Mouse (Mus musculus) liver, embryonic 13.5 days (tissue): ENCODE results near the gene Gm7247. TPM values are rescaled to one million over a fixed set of nuclear protein-coding genes. Genes with fewer than 3 reads are reported as not detected.
"Not testable (repeated sequence)": the region's sequence is repeated elsewhere in the genome, so short reads cannot be mapped to it uniquely, and the experiment has no call there.

Source experiments
- ATAC-seq: fragments of 200-750 bp; cut with Nextera tagmentation; 2 replicates; pipeline ENCODE4 v1.8.0; 2017; ENCODE audit warnings: low read depth, mild to moderate bottlenecking, moderate number of reproducible peaks, moderate library complexity
- DNase-seq: peaks from one replicate; pipeline ENCODE4 v3.0.0; 2022
- H3K27ac ChIP-seq: fragments of 300-500 bp; sonication (generic); 2 replicates; pipeline ENCODE4 v1.5.1; 2015; ENCODE audit warnings: moderate library complexity, mild to moderate bottlenecking, inconsistent platforms
- H3K27me3 ChIP-seq: fragments of 300-500 bp; sonication (generic); 2 replicates; pipeline ENCODE4 v1.6.1; 2015; ENCODE audit warnings: mild to moderate bottlenecking, inconsistent platforms
- H3K36me3 ChIP-seq: fragments of 300-500 bp; sonication (generic); 2 replicates; pipeline ENCODE4 v1.6.1; 2015; ENCODE audit warnings: mild to moderate bottlenecking, inconsistent platforms
- H3K4me1 ChIP-seq: fragments of 300-500 bp; sonication (generic); replicated peaks from 2 replicates; pipeline ENCODE4 v1.6.1; 2015; ENCODE audit warnings: inconsistent platforms
- H3K4me2 ChIP-seq: fragments of 300-500 bp; sonication (generic); 2 replicates; pipeline ENCODE4 v1.6.1; 2015; ENCODE audit warnings: inconsistent platforms, mild to moderate bottlenecking, moderate library complexity
- H3K4me3 ChIP-seq: fragments of 300-500 bp; sonication (generic); replicated peaks from 2 replicates; pipeline ENCODE4 v1.5.1; 2015; ENCODE audit warnings: mild to moderate bottlenecking, inconsistent platforms
- H3K9ac ChIP-seq: fragments of 300-500 bp; sonication (generic); 2 replicates; pipeline ENCODE4 v1.6.1; 2015; ENCODE audit warnings: mild to moderate bottlenecking, inconsistent platforms
- H3K9me3 ChIP-seq: fragments of 300-500 bp; sonication (generic); replicated peaks from 2 replicates; pipeline ENCODE4 v1.6.1; 2016; ENCODE audit warnings: inconsistent platforms
- WGBS: fragments of 180-500 bp; shearing (Covaris S2); methylation state at CpG from one replicate; pipeline ENCODE4 v1.1.7; 2015; ENCODE audit not compliant: insufficient replicate concordance; 5-methylcytosine and 5-hydroxymethylcytosine counted together
- polyA plus RNA-seq: library from polyadenylated mRNA; unstranded; fragments of >200 nt; fragmentation: Nextera tagmentation; extraction: Ambion mirVana; gene quantifications from 2 replicates; pipeline ENCODE4 v1.2.1, GENCODE M21; 2015

The Gm7247 gene
- polyA plus RNA-seq, 1 experiment from 2014 or later: not detected

- H3K27ac ChIP-seq: no peak overlapping the region
- ATAC-seq (no peak), DNase-seq (no peak)
- H3K9me3 ChIP-seq: no peaks in the 10 kb centered on the region
- H3K27me3 ChIP-seq: no peaks in the 10 kb centered on the region
- H3K4me2 ChIP-seq: no peak overlapping the region
- H3K4me3 ChIP-seq: no peak overlapping the region
- no peaks in the 10 kb centered on the region for H3K4me1 ChIP-seq
- 68% methylated on average over 2 of the region's 2 CpGs for WGBS
- H3K36me3 ChIP-seq: no peaks in the 10 kb centered on the region
- no peak overlapping the region for H3K9ac ChIP-seq
Observed at GRCm38 (mm10) chr14:51497958-51498357, 136.4 kb downstream of the Gm7247 start.

- DNase-seq (no peak), ATAC-seq (no peak)
- Histone ChIP-seq H3K4me1 (no peaks in the 10 kb centered on the region), H3K4me3 (no peak overlapping the region), H3K4me2 (no peak overlapping the region), H3K9ac (no peak overlapping the region), H3K9me3 (no peaks in the 10 kb centered on the region), H3K27me3 (no peaks in the 10 kb centered on the region), H3K36me3 (no peaks in the 10 kb centered on the region), H3K27ac (no peak overlapping the region)
- 55% methylated on average over 2 of the region's 2 CpGs for whole genome bisulfite sequencing
Observed at GRCm38 (mm10) chr14:51499707-51500275, 138.2 kb downstream of the Gm7247 start.

- Histone ChIP-seq H3K4me1 (no peaks in the 10 kb centered on the region), H3K9me3 (no peaks in the 10 kb centered on the region), H3K27me3 (no peaks in the 10 kb centered on the region), H3K9ac (no peak overlapping the region), H3K4me3 (no peak overlapping the region), H3K27ac (no peak overlapping the region), H3K36me3 (no peaks in the 10 kb centered on the region), H3K4me2 (no peak overlapping the region)
- DNase-seq (no peak), ATAC-seq (no peak)
- WGBS: 61% methylated on average over 4 of the region's 4 CpGs
Observed at GRCm38 (mm10) chr14:51500461-51500860, 138.9 kb downstream of the Gm7247 start.

DNA sequence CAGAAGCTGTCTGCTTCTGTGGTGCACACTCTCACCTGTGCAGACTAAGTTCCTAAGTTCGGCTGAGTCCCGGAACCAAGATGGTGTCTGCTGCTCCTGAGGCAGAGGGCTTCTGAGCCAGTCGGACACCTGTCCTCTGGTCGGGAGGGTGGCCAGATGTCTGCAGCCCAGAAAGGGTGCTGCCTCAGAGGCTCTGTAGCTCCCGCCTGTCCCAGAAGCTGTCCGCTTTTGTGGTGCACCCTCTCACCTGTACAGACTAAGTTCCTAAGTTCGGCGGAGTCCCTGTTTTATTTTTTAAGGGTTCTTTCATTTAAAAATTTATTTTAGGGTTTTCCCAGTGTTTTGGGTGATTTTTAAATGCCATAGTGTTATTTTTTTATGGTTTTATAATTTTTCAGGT lies 145.9 kb downstream of the Gm7247 start:
- H3K9ac ChIP-seq: no peak overlapping the region
- no peaks in the 10 kb centered on the region for H3K9me3 ChIP-seq
- H3K4me1 ChIP-seq: no peaks in the 10 kb centered on the region
- H3K36me3 ChIP-seq: no peaks in the 10 kb centered on the region
- H3K27me3 ChIP-seq: no peaks in the 10 kb centered on the region
- 76% methylated on average over 8 of the region's 8 CpGs for WGBS
- H3K4me3 ChIP-seq: no peak overlapping the region
- H3K4me2 ChIP-seq: no peak overlapping the region
- ATAC-seq: no peak
- no peak overlapping the region for H3K27ac ChIP-seq
- DNase-seq: no peak

GRCm38 (mm10) chr14:51552490-51552889 lies 190.9 kb downstream of the Gm7247 start, which contains the start of gene Gm5622:
Gene Gm5622, plus strand, starts transcription at chr14:51552790.
- no peak for DNase-seq
- 74% methylated on average over 4 of the region's 4 CpGs for WGBS
- Histone ChIP-seq H3K27ac (peak within 1 kb of the TSS; percentile 18; the same call in 1 of the 2 replicates), H3K4me1 (no peaks in the 10 kb centered on the region), H3K36me3 (no peaks in the 10 kb centered on the region), H3K4me3 (no peak within 1 kb of the TSS), H3K9ac (no peak within 1 kb of the TSS), H3K9me3 (no peaks in the 10 kb centered on the region), H3K4me2 (no peak within 1 kb of the TSS), H3K27me3 (no peaks in the 10 kb centered on the region)
- no peak for ATAC-seq

DNA sequence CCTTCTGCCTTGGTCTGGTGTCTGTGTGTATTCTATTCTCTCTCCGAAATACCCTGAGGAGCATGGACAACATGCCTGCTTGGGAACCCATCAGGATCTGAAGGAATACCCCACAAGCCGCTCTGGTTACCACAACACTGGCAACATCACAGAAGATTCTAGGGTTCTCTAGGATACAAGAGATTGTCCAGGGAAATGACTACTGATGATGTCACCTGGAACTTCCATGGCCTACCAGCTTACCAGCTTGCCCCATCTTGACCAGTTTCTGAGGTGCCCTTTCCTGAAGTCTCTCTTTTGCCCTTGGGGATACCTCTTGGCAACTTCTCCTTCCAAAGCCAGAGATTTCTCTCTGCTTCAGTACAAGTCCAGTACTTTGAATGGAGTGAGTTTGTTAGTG lies 212.4 kb downstream of the Gm7247 start, which contains the start of gene Gm17175:
Gene Gm17175, minus strand, starts transcription at position 101 of the 400 bp plus-strand sequence.
- WGBS: 48% methylated on average over 2 of the region's 2 CpGs
- not testable (repeated sequence) for H3K4me2 ChIP-seq, H3K27me3 ChIP-seq, ATAC-seq, H3K36me3 ChIP-seq, H3K9me3 ChIP-seq, DNase-seq, H3K4me1 ChIP-seq, H3K27ac ChIP-seq, H3K4me3 ChIP-seq, H3K9ac ChIP-seq

DNA sequence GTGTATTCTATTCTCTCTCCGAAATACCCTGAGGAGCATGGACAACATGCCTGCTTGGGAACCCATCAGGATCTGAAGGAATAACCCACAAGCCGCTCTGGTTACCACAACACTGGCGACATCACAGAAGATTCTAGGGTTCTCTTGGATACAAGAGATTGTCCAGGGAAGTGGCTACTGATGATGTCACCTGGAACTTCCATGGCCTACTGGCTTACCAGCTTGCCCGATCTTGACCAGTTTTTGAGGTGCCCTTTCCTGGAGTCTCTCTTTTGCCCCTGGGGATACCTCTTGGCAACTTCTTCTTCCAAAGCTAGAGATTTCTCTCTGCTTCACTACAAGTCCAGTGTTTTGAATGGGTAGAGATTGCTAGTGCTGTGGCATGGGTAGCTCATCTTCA lies 230.5 kb downstream of the Gm7247 start, which contains the start of gene Gm17174:
Gene Gm17174, minus strand, starts transcription at position 101 of the 400 bp plus-strand sequence.
- H3K9ac ChIP-seq, H3K27ac ChIP-seq, ATAC-seq, DNase-seq, H3K4me1 ChIP-seq, H3K4me3 ChIP-seq, H3K9me3 ChIP-seq, H3K27me3 ChIP-seq, H3K36me3 ChIP-seq, H3K4me2 ChIP-seq: not testable (repeated sequence)
- 61% methylated on average over 4 of the region's 4 CpGs for WGBS

- DNase-seq: no peak
- Histone ChIP-seq H3K4me1 (no peaks in the 10 kb centered on the region), H3K9me3 (no peaks in the 10 kb centered on the region), H3K4me2 (no peak within 1 kb of the TSS), H3K27me3 (no peaks in the 10 kb centered on the region), H3K4me3 (no peak within 1 kb of the TSS), H3K9ac (no peak within 1 kb of the TSS), H3K27ac (no peak within 1 kb of the TSS), H3K36me3 (no peaks in the 10 kb centered on the region)
- WGBS: 59% methylated on average over 1 of the region's 1 CpGs
- no peak for ATAC-seq
Observed at GRCm38 (mm10) chr14:51611210-51611609, 249.7 kb downstream of the Gm7247 start, which contains the start of gene Gm17078. Gene Gm17078, minus strand, starts transcription at chr14:51611310.

Other genes starting within 250 kb of the Gm7247 start
- gene Eddm3b, start 247.3 kb upstream of the Gm7247 start, polyA plus RNA-seq: not detected in 2 replicates
- 2.6 and 2.7 TPM in 2 replicates for gene Rnase6, start 237.8 kb upstream of the Gm7247 start, polyA plus RNA-seq
- 0.12 TPM in 1 of 2 replicates, not detected in the other for gene Rnase1, start 215.0 kb upstream of the Gm7247 start, polyA plus RNA-seq
- not detected in 2 replicates for gene Rnase2b, start 199.5 kb upstream of the Gm7247 start, polyA plus RNA-seq
- not detected in 2 replicates for gene Ang2, start 162.6 kb upstream of the Gm7247 start, polyA plus RNA-seq
- not detected in 2 replicates for gene Ear14, start 158.4 kb upstream of the Gm7247 start, polyA plus RNA-seq
- not detected in 2 replicates for gene Rnase2a, start 105.6 kb upstream of the Gm7247 start, polyA plus RNA-seq
- not detected in 2 replicates for gene Vmn2r88, start 49.1 kb downstream of the Gm7247 start, polyA plus RNA-seq
- gene Vmn2r89, start 90.1 kb downstream of the Gm7247 start, polyA plus RNA-seq: not detected in 2 replicates
- gene Gm5622, start 191.0 kb downstream of the Gm7247 start, polyA plus RNA-seq: 0.09 and 0.22 TPM in 2 replicates
- not detected in 2 replicates for gene Gm17175, start 212.3 kb downstream of the Gm7247 start, polyA plus RNA-seq
- gene Gm17174, start 230.4 kb downstream of the Gm7247 start, polyA plus RNA-seq: not detected in 2 replicates
- not detected in 2 replicates for gene Gm17078, start 249.6 kb downstream of the Gm7247 start, polyA plus RNA-seq